Mouse (Mus musculus): ENCODE measurements at regions not wholly inside any gene's neighbourhood (a gene's known extent, or its start where the extent isn't known, plus 50 kb on each side); places are given as distances from the start of the nearest gene placed in this dataset.

DNA sequence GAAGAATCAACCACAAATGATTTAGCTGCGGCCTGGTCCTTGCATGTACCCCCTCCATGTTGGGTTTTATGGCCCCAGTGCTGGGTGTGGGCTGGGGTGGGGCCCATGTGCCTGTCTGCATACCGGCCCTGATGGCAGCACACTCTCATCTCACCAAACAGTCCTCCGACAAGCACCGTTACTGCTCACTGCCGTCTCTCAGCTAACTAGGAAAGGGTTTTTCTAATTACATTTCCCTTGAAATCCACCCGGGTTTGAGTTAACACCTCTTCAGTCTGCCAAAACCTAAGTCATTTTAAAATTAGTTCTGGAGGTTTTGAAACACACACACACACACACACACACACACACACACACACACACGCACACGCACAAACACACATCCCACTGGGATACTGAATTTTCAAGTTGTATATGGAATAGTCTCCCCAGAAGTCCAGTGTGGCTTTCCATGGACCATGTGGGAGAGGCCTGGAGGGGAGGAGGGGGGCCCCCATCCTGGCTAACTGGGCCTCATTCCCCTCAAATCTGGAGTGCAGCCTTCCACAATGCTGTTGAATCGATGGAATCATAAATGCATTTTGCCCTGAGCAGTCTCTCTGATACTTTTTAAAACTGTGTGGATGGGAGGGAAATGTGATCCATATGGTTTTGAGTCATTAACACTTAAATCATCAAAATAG lies 108.6 kb upstream of the Zmiz1 start:
- Histone ChIP-seq H3K4me3 (ENCODE audit: insufficient read depth in 1 of 2, low read depth in 1 of 2, low read length in 2 of 2, poor library complexity in 1 of 2, severe bottlenecking in 1 of 2) (no peak overlapping the region), H3K36me3 (ENCODE audit: control insufficient read depth, insufficient read depth, low read length, poor library complexity, severe bottlenecking) (no peaks in the 10 kb centered on the region), H3K9ac (ENCODE audit: insufficient read depth, low read depth, low read length, poor library complexity, severe bottlenecking) (no peak overlapping the region), H3K9me3 (ENCODE audit: control insufficient read depth, insufficient read depth, low read depth, low read length) (no peaks in the 10 kb centered on the region), H3K4me1 (ENCODE audit: control insufficient read depth in 2 of 2, insufficient read depth in 2 of 2, low read length in 2 of 2, poor library complexity in 1 of 2) (no peaks in the 10 kb centered on the region), H3K27ac (ENCODE audit: insufficient read depth, low read depth, low read length, poor library complexity, severe bottlenecking) (no peak overlapping the region)
- DNase-seq (ENCODE audit: low read depth, low spot score), result no peak
- in situ Hi-C loops (cut with MboI; ENCODE audit: low sequenced_read_pairs in 2 of 2, unreplicated experiment in 2 of 2), result no loop called here
- TF ChIP-seq HCFC1 (IDR thresholded peaks at IDR 0.05; ENCODE audit: borderline replicate concordance, insufficient read depth, low read length), result no peak
- no peak for TF ChIP-seq ZC3H11A (IDR thresholded peaks at IDR 0.05; ENCODE audit: borderline replicate concordance, low read depth, low read length)
- no peak for TF ChIP-seq CHD2 (IDR thresholded peaks at IDR 0.05; ENCODE audit: low read depth, low read length)
- no peak for TF ChIP-seq ZNF384 (IDR thresholded peaks at IDR 0.05; ENCODE audit: low read depth, low read length)
- no peak for TF ChIP-seq MAFK (IDR thresholded peaks at IDR 0.05; ENCODE audit: insufficient read depth, low read depth, low read length)

DNA sequence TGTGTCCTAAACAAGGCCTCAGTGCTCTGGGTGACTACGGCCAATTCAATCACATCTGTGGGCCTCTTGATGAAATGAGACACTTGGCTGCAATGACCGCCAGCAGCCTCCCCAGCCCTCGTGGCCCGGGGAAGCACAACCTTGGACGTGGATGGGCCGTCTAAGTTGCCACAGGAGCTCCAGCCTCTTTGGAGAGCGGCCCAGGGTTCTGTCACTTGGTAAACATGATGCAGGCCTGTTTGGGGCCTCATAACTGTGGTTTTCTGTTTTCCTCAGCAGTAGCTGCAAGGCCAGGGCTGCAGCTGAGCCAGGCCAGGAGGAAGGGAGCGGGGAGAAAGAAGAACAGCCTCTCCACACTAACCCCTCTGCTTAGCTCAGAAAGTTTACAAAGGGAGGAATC lies 105.2 kb upstream of the Zmiz1 start:
- TF ChIP-seq HCFC1 (IDR thresholded peaks at IDR 0.05; ENCODE audit: borderline replicate concordance, insufficient read depth, low read length) (no peak), MAFK (IDR thresholded peaks at IDR 0.05; ENCODE audit: insufficient read depth, low read depth, low read length) (no peak), ZC3H11A (IDR thresholded peaks at IDR 0.05; ENCODE audit: borderline replicate concordance, low read depth, low read length) (no peak), ZNF384 (IDR thresholded peaks at IDR 0.05; ENCODE audit: low read depth, low read length) (no peak), CHD2 (IDR thresholded peaks at IDR 0.05; ENCODE audit: low read depth, low read length) (no peak)
- Histone ChIP-seq H3K9ac (ENCODE audit: insufficient read depth, low read depth, low read length, poor library complexity, severe bottlenecking) (no peak overlapping the region), H3K9me3 (ENCODE audit: control insufficient read depth, insufficient read depth, low read depth, low read length) (no peaks in the 10 kb centered on the region), H3K4me1 (ENCODE audit: control insufficient read depth in 2 of 2, insufficient read depth in 2 of 2, low read length in 2 of 2, poor library complexity in 1 of 2) (no peaks in the 10 kb centered on the region), H3K4me3 (ENCODE audit: insufficient read depth in 1 of 2, low read depth in 1 of 2, low read length in 2 of 2, poor library complexity in 1 of 2, severe bottlenecking in 1 of 2) (no peak overlapping the region), H3K27ac (ENCODE audit: insufficient read depth, low read depth, low read length, poor library complexity, severe bottlenecking) (no peak overlapping the region), H3K36me3 (ENCODE audit: control insufficient read depth, insufficient read depth, low read length, poor library complexity, severe bottlenecking) (no peaks in the 10 kb centered on the region)
- in situ Hi-C loops (cut with MboI; ENCODE audit: low sequenced_read_pairs in 2 of 2, unreplicated experiment in 2 of 2), result no loop called here
- DNase-seq (ENCODE audit: low read depth, low spot score), result no peak

DNA sequence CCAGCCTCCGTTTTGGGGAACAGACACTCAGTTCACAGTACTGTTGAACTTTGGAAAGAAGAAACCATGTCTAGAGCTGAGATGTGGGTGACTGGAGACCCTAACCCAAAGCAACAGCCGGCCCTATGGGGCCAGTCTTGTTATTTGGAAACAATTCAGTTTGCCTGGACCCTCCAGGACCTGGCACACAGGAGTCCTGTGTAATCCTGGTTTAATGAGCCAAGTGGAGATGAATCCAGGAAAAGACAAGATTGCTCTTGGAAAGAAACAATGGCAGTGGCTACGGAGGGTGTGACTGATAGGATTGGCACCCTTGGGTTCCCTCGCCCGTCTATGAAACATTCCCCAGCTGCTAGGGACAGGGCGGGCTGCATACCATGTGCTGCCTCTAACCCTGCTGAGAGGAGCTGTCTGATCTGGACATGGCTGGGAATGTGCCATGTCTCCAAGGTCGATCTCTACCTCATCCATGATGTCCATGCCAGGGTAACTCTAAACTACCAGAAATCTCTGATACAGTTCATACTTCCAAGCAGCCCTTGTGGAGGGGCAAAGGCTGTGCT lies 104.6 kb upstream of the Zmiz1 start:
- DNase-seq (ENCODE audit: low read depth, low spot score), result no peak
- Histone ChIP-seq H3K4me1 (ENCODE audit: control insufficient read depth in 2 of 2, insufficient read depth in 2 of 2, low read length in 2 of 2, poor library complexity in 1 of 2) (no peaks in the 10 kb centered on the region), H3K27ac (ENCODE audit: insufficient read depth, low read depth, low read length, poor library complexity, severe bottlenecking) (no peak overlapping the region), H3K36me3 (ENCODE audit: control insufficient read depth, insufficient read depth, low read length, poor library complexity, severe bottlenecking) (no peaks in the 10 kb centered on the region), H3K9me3 (ENCODE audit: control insufficient read depth, insufficient read depth, low read depth, low read length) (no peaks in the 10 kb centered on the region), H3K4me3 (ENCODE audit: insufficient read depth in 1 of 2, low read depth in 1 of 2, low read length in 2 of 2, poor library complexity in 1 of 2, severe bottlenecking in 1 of 2) (no peak overlapping the region), H3K9ac (ENCODE audit: insufficient read depth, low read depth, low read length, poor library complexity, severe bottlenecking) (no peak overlapping the region)
- TF ChIP-seq HCFC1 (IDR thresholded peaks at IDR 0.05; ENCODE audit: borderline replicate concordance, insufficient read depth, low read length), result no peak
- no peak for TF ChIP-seq ZNF384 (IDR thresholded peaks at IDR 0.05; ENCODE audit: low read depth, low read length)
- TF ChIP-seq MAFK (IDR thresholded peaks at IDR 0.05; ENCODE audit: insufficient read depth, low read depth, low read length), result no peak
- TF ChIP-seq CHD2 (IDR thresholded peaks at IDR 0.05; ENCODE audit: low read depth, low read length), result no peak
- TF ChIP-seq ZC3H11A (IDR thresholded peaks at IDR 0.05; ENCODE audit: borderline replicate concordance, low read depth, low read length), result no peak
- in situ Hi-C loops (cut with MboI; ENCODE audit: low sequenced_read_pairs in 2 of 2, unreplicated experiment in 2 of 2), result no loop called here

DNA sequence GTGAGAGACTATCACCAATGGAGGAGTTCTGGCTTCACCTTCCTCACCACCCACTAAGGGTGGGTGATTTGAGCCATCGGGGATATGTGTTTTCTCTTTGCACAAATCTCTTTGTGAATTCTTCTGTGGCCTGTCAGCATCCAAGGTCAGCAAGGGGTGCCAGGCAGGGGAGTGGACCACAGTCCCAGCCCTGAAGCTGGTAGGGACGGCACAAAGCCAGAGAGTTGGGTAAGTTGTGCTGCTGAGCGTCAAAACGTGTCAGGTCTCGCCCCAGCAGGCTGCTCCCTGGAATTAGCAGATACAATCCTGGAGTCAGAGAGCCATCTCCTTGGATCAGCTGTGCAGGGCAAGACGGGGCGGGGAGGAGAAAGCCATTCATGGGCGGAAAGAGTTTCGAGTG lies 101.2 kb upstream of the Zmiz1 start:
- no peak overlapping the region for H3K27ac ChIP-seq (ENCODE audit: insufficient read depth, low read depth, low read length, poor library complexity, severe bottlenecking)
- no peak for TF ChIP-seq CHD2 (IDR thresholded peaks at IDR 0.05; ENCODE audit: low read depth, low read length)
- TF ChIP-seq ZC3H11A (IDR thresholded peaks at IDR 0.05; ENCODE audit: borderline replicate concordance, low read depth, low read length), result no peak
- TF ChIP-seq MAFK (IDR thresholded peaks at IDR 0.05; ENCODE audit: insufficient read depth, low read depth, low read length), result no peak
- TF ChIP-seq ZNF384 (IDR thresholded peaks at IDR 0.05; ENCODE audit: low read depth, low read length), result no peak
- TF ChIP-seq HCFC1 (IDR thresholded peaks at IDR 0.05; ENCODE audit: borderline replicate concordance, insufficient read depth, low read length), result no peak
- H3K36me3 ChIP-seq (ENCODE audit: control insufficient read depth, insufficient read depth, low read length, poor library complexity, severe bottlenecking), result no peaks in the 10 kb centered on the region
- H3K4me3 ChIP-seq (ENCODE audit: insufficient read depth in 1 of 2, low read depth in 1 of 2, low read length in 2 of 2, poor library complexity in 1 of 2, severe bottlenecking in 1 of 2), result no peak overlapping the region
- peaks cover 3 to 7% of the 10 kb centered on the region in 2 experiments; a peak in 3 of 4 replicates for H3K4me1 ChIP-seq (ENCODE audit: control insufficient read depth in 2 of 2, insufficient read depth in 2 of 2, low read length in 2 of 2, poor library complexity in 1 of 2)
- no peak for DNase-seq (ENCODE audit: low read depth, low spot score)
- H3K9me3 ChIP-seq (ENCODE audit: control insufficient read depth, insufficient read depth, low read depth, low read length), result no peaks in the 10 kb centered on the region
- no peak overlapping the region for H3K9ac ChIP-seq (ENCODE audit: insufficient read depth, low read depth, low read length, poor library complexity, severe bottlenecking)
- in situ Hi-C loops (cut with MboI; ENCODE audit: low sequenced_read_pairs in 2 of 2, unreplicated experiment in 2 of 2), result no loop called here
